Mouse (Mus musculus): ENCODE measurements around the gene Olfr1471.
"Not testable (repeated sequence)": the region's sequence is repeated elsewhere in the genome, so short reads cannot be mapped to it uniquely, and the experiment has no call there.

The Olfr1471 gene

DNA sequence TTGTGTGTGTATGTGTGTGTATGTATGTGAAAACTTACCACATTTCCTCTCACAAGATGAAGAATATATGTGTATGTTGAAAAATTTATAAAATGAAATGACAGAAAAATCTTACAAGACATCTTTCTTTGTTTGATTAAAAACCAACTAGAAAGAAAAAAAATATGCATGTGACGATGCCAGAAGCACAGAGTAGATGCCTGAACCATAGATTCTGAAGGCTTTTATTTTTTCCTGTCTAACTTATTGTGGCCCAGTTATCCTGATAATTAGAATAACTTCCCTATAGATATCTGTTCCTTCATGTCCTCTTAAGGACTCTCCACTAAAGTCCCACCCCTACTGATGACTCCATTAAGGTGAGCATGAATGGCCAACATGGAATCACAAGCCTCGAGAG lies at the start of gene Olfr1471:
TSS of gene Olfr1471 (plus strand) at position 301 of the 400 bp plus-strand sequence.
- DNase-seq (ENCODE audit: low spot score) = not testable (repeated sequence)

DNA sequence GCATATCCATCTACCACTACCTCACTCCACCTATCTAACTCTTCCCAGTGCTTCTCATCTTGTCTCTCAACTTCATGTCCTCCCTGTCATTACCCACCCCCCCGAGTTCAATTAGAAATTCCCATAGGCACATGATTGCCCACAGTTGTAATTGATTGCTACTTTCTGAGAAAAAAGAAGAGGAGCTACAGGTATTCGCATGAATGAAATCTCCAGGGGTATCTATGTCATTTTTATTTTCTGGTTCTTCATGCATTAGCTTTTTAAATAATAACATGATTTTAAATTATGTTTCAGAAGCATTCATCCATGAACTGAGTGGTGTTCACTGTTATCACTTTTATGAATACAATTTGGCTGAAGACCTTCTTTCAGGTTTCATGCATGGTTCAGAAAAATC lies 35.7 kb upstream of the Olfr1471 start, which contains the start of gene Olfr1469:
TSS of gene Olfr1469 (plus strand) at position 301 of the 400 bp plus-strand sequence.
- no peak for DNase-seq (ENCODE audit: low spot score)

DNA sequence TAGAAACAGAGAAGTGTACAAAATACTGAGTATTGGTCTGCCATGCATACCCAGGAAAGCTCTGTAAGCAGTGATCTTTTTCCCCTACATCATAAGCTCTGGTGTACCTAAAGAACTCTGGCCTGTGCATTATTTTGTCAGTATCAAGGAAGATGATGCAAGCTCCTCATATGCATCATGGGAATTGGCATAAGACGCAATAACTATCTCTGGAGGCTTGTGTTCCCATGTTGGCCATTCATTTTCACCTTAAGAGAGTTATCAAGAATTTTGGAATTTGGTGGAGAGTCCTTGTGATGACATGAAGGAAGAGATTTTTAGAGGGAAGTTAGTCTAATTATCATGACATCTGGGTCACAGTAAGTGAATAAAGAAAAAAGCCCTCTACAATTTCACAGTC lies 12.8 kb downstream of the Olfr1471 start, which contains the start of gene Olfr1472:
TSS of gene Olfr1472 (minus strand) at position 101 of the 400 bp plus-strand sequence.
- no peak for DNase-seq (ENCODE audit: low spot score)

DNA sequence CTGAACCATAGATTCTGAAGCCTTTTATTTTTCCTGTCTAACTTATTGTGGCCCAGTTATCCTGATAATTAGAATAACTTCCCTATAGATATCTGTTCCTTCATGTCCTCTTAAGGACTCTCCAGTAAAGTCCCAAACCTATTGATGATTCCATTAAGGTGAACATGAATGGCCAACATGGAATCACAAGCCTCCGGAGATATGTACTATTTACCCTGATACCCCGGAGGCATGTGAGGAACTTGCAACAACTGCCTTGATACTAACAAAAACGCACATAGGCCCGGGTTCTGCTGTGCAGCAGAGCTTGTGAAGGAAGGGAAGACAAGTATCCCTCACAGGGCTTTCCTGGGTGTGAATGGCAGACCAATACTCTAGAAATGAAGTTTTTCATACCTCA lies 26.1 kb downstream of the Olfr1471 start, which contains the start of gene Olfr1474:
TSS of gene Olfr1474 (plus strand) at position 301 of the 400 bp plus-strand sequence.
- DNase-seq (ENCODE audit: low spot score) = not testable (repeated sequence)

DNA sequence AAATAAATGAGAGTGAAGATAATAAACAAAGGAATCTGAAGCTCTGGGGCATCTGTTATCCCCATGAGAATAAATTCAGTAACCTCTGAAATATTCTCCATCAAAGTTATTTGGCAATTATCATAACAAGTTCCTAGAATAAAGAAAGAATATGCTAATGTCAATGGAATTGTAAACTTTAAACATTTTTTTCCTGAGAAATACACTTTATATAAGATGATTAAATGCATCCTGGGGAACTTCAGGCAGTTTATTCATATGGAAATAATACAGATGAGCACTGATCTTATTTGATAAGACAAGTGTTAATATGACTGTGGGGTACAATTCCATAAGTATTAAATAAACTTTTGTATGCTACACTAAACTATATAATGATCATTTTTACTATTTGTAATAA lies 36.9 kb downstream of the Olfr1471 start, which contains the start of gene Olfr1475:
TSS of gene Olfr1475 (minus strand) at position 101 of the 400 bp plus-strand sequence.
- DNase-seq (ENCODE audit: low spot score) = no peak

DNA sequence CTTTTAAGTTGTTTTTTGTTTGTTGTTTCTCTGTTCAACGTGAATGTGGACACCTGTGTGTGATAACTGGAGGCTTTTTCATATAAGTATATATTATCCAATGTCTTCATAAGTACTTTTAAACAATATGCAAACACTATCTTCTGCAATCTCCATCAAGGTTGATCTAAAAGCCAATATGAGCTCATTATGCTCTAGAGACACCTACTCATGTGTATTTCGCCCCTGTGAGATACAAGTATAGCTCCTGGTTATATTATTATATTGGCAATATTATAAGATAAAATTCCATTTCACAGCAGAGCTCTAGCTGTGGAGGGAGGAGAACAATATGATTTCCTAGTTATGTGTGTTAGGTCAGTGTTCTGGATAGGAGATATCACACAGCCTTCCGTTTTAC lies 57.0 kb downstream of the Olfr1471 start, which contains the start of gene Olfr1477:
TSS of gene Olfr1477 (plus strand) at position 301 of the 400 bp plus-strand sequence.
- no peak for DNase-seq (ENCODE audit: low spot score)
